Mouse (Mus musculus): Measurements from ENCODE around the gene Zfp616.

DNA sequence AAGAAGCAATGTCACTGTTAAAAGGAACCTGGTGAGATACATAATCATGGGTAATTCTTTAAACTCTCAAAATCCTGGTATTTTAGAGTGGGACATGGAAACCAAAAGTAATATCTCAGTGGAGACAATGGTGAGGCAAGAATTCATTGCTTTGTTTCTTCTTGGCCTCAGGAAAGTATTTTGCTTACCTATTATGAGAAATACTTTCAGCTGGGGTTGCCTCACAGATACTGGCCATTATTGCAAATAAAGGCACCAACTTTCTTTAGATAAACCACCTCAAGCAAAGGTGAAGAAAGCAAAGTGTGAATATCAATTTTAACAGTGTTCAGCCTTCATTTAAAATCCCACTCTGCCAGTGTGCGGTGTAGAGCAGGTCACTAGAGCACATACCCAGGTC is at the start of gene Zfp616:
- TF ChIP-seq POLR2A (IDR thresholded peaks at IDR 0.05; ENCODE audit: insufficient read depth, low read depth, low read length) (no peak), CTCF (IDR thresholded peaks at IDR 0.05; ENCODE audit: insufficient read depth, low read depth, low read length) (no peak)

Measured in olfactory bulb, adult 2 months (tissue).